Mouse (Mus musculus) spleen, adult 12 weeks (tissue): ENCODE results near the gene Hmox1.

Experiments used
- DNase-seq: peaks from one replicate; pipeline ENCODE4 v3.0.0; 2022; ENCODE audit warnings: low spot score

The Hmox1 gene

DNA sequence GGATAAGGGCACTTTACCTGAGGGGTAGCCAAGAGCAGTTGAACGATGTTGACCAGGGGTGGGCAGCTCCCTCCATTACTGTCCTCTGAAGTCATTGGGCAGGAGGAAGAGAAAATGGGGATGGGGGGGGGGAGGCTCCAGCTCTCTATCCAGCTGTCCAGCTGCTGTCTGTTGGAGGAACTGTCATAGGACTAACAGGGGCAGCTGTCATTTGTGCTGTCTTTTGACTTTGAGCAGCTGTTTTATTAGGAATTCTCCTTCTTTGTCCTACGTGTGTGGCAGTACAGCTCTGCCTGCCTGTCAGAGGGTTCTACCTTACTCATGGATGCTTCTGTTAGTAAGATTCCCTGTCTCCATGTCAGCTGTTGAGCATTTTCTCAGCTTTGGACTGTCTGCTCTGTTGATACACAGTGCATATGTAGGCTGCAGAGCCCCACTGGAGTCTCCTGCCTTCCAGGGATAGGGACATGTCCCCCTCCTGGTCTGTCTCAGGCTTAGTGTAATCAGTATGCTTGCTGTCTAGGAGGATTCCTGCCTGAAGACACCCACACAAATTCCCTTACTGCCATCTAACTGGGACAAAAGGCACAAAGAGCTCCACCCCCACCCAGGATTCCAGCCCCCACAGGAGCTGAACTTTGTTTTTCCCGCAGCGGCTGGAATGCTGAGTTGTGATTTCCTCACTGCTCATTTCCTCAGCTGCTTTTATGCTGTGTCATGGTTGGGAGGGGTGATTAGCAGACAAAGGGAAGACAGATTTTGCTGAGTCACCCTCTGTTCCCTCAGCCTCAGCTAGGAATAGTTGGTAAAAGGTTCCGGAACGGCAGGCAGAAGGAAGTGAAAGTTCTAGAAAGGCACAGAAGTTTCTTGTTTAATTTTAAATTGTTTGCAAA lies 4.2 kb upstream of the Hmox1 start:
- no peak for DNase-seq

DNA sequence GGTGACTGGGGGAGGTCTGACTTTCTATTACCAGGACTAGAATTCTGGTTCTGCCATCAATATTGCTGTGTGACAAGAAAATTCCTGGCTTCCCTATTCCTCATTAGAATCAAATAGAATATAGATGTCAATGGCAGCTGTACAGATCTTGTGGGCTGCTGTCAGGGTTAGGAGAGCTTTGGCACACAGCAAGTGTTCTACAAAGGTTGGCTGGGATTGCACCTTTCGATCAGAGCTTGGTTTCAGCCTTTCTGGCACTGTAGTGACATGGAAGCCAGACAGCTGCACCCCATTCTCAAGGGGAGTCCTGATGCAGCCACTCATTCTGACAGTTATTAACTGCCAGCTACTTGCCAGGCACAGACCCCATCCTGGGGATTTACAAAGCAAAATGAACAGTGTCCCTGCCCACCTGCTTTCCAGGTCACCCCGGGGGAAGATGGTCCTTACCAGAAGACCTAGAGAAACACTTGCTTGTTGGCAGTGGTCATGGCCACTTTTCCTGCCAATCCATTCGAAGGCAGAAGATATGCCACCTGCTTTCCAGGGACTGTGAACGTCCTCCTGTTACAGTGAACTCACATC lies 2.5 kb upstream of the Hmox1 start:
- DNase-seq, result no peak

DNA sequence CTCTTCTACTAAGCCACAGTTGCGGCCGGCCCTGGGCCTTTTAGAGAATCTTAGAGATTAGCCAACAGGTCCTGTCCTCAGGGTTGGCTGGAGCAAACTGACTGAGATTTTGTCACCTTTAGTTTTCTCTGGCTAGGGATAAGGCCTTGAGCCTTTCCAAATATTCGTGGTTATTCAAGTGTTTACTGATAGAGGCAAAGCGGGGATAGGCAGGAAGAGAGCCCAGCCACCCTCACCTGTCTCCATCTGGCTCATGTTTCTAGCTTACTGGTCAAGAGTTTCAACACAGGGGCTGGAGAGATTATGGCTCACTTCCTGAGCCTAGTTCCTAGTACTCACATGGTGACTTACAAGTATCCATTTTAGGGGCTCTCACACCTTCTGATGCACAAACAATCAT lies 9.5 kb downstream of the Hmox1 start:
- no peak for DNase-seq

DNA sequence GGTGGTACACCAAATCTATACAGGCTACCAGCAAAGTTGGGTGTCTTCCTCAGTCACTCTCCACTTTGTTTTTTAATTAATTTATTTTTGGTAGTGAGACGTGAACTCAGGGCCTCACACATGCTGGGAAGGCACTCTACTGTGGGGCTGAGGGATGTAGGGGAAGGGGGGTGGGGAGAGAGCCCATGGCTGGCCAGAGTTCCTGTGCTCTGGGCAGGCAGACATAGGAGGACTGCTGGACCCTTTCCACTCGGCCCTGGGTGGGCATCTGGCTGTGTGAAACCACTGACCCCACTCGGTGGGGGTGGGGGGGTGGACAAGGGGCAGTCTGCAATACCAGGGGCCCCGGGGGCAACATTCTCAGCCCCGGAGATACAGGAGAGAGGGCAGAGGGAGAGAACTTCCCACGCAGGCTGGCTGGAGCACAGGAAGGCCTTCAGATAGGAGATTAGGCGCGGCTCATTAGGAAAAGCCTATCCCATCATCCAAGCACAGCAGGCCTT lies 10.0 kb downstream of the Hmox1 start:
- no peak for DNase-seq

DNA sequence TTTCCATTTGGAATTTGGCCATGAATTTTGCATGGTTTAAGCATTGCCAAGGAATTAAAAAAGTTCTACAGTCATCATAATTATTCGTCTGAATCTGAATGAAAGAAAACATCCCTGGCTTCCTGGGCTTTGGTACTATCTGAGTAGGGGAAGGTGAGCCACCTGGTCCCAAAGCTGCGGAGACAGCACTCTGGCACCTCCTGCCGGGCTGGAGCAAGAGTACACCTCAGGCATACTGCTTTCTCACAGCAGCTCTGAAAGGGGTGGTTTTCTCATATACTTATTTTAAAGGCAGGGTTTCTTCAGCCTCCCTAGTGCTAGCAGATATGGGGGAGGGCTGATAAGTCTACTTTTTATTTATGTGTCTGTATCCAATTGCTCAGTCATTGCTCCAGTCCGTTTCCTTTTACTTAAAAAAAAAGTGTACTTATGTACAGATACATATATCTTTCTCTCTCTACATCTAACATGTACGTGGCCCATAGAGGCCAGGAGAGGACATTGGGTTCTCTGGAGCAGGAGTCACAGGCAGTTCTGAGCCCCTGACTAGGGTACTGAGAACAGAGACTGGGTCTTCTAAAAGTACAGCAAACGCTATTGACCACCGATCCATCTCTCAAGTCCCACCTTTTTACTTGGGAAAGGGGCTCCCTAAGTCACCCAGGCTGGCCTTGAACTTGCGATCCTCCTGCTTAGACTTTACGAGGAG lies 15.3 kb downstream of the Hmox1 start:
- DNase-seq, result peak; percentile 71

DNA sequence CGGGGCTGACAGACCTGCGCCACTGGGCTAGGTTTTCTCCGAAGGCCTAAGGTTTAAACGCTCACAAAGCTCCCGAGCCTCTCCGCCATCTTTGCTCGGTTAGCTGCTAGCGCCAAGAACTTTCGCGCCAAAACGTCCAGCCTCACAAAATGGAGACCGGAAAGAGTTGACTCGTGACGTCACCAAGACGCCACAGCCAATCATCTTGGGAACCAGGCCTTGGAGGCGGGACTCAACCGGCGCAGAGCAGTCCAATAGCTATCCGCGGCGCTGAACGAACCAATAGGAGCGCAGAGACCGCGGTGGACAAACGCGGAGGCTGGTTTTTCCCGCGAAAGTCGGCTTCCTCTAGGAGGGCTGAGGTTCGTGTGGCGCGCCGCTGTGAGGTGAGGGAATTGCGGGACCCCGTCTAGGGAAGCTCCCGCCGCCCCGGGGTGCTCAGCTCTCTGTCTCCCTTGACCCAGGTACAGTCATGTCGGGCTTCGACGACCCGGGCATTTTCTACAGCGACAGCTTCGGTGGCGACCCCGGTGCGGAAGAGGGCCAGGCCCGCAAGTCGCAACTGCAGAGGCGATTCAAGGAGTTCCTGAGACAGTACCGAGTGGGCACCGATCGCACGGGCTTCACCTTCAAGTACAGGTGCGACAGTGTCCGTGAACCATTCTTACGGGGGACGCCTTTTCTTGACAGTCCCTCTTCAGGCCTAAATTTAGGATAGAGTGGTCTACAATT lies 16.0 kb downstream of the Hmox1 start, which contains the start of gene Mcm5:
Mcm5 (plus strand) TSS at position 334 of the 732 bp plus-strand sequence.
- peak; percentile 98 for DNase-seq

DNA sequence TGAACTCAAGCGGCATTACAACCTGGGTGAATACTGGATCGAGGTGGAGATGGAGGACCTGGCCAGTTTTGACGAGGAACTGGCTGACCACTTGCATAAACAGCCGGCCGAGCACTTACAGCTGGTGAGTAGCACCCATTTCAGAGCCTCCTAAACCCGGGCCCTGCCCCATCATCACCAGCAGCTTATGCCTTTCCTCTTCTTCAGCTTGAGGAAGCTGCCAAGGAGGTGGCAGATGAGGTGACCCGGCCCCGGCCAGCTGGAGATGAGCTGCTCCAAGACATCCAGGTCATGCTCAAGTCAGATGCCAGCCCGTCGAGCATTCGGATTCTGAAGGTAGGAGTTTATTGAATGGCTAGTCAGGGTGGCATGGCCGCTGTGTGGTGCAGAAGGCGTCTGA lies 16.7 kb downstream of the Hmox1 start:
- DNase-seq, result peak; percentile 12

DNA sequence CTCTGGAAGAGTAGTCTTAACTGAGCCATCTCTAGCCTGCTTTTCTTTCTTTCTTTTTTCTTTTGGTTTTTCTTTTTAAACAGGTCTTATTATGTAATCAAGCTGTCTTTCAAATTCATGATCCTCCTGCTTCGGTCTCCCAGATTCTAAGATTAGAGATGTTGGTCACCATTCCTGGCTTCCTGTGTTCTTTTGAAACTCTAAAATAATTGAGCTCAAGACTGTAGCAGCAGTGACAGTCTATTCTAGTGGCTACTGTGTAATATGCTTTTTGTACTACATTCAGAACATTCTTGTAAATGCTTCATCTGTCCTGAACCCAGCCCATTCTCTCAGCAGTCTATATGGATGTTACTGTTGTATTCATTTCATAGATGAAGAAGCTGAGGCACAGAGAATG lies 25.1 kb downstream of the Hmox1 start:
- DNase-seq, result no peak

DNA sequence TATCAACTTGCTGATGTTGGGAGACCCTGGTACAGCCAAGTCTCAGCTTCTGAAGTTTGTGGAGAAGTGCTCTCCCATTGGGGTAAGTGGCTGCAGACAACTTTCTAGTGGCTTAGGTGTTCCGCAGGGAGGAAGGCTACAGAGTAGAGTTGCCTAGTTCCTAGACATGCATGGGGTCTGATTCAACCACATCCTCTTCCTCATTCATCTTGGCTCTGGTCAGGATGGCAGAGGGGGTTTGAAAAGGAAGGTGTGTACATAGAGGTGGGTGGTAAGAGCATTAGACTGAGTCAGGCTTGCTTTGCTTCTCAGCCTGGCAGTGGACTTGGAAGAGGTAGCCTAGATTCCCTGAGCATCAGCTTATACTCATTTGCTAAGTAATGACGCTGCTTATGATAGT lies 25.9 kb downstream of the Hmox1 start:
- no peak for DNase-seq

DNA sequence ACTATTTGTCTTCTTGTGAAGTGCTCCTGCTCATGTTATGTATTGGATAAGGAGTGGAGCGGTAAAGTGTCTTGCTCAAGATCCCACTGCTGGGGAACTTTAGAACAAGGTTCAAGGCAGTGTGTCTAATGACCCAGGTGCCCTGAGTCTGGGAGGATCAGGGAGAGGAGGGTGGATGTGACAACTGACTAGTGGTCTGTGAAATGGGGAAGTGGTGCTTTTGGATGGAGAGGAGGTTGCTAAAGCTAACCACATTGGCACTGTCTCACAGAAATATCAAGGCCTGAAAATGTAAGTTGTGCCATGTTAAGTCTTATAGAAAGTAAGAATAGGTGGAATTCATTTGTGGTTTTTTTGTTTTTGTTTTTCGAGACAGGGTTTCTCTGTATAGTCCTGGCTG lies 26.3 kb downstream of the Hmox1 start:
- DNase-seq, result no peak

DNA sequence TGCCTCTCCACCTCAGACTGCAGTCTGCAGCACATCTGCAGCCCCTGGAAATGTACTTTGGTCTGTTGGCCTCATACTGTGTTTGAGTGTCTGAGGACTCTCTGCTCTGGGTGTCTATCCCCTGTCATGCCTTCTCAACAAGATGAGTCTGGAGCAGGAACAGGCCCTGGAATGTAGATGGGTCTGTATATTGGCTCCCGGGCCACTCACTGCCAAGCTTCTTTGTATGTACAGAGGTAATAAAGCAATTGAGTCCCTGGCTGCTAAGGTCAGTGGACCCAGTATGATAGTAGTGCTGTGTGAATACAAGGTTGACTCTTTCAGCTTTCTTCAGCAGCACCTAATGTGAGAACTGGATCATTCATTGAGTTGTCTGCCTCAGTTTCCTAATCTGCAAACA lies 34.0 kb downstream of the Hmox1 start:
- no peak for DNase-seq

DNA sequence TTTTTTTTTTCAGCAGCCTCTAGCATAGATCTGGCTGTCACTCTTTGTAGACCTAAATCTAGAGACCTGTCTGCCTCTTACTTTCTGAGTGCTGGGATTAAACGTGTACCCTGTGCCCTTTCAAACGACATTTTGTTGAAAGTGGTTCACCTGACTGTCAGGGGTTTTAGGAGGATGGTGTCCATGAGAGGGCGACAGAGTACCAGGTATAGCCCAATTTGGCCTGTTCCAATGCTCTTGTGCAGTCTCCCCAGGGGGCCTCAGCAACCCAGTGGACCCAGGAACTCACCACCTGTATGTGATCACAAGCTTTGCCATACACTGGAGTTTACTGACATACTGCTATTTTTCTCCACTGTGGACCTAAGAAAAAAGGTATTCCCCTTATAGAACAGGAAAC lies 39.1 kb downstream of the Hmox1 start:
- DNase-seq, result no peak

DNA sequence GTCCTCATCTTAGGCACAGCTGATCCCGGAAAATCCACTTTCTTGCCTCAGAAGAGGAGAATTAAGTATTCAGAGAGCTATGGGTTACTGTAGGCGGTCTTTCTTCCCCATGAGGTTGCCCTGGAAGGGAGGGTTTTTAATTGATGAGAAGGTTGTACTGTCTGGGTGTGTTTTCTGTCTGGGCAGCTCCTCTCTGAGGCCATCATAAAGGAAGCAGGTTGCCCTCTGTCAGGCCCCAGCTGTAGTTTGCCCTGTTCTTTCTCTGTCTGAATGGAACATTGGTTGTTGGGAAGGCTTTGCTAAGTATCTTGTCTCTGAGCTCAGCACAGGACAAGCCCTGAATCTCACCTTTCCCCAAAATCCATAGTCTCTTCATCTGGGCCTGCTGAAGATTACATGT lies 40.0 kb downstream of the Hmox1 start:
- DNase-seq, result no peak

DNA sequence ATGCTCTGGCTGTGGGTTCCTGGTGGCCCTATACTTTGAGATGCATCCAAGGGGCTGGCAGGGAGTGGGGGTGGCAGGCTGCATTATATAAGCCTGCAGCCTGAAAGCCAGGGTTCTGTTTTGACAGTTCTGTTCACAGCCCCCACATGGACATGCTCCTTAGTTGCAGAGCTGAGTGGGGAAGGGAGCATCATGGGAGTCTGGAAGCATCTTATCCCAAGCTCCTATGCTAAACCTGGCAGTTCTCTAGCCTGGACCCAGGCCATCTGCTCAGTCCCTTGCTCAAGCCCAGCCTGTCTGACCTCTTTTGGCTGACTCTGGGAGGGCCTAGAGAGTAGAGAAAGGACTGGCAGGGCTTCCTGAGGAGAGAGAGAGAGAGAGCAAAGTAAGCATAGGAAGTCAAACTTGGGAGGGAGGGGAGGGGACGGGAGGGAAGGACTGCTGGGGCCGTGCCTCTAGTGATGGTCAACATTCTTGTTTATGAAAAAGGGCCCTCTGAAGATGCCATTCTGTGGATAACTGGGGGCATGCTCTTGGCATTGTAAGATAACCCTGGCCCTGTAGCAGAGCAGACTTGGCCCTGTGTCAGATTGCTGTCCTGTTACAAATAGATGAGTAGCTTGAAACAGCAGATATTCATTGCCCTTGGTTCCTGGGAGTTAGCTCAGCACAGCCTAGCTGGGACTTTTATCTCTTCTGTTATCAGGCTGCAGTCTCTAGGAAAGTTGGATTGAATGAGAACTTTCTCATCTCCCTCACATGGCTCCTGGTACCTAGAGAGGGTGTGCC lies 41.4 kb downstream of the Hmox1 start:
- DNase-seq, result no peak

DNA sequence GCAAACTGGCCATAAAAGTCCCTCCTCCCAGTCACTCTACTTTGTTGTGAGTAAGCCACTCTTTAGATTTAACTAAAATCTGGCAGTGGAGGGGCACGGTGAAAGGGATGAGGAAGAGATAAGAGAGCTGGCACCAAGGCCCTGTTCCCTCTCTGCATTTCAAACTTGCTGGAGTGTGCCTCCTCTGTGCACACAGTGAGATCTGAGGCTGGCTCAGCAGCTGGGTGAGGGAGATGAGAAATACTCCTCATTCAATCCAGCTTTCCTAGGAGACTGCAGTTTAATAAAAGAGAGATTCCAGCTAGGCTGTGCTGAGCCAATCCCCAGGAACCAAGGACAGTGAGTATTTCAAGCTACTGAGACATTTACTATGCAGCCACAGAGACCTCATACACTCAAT lies 42.3 kb downstream of the Hmox1 start:
- DNase-seq, result no peak

DNA sequence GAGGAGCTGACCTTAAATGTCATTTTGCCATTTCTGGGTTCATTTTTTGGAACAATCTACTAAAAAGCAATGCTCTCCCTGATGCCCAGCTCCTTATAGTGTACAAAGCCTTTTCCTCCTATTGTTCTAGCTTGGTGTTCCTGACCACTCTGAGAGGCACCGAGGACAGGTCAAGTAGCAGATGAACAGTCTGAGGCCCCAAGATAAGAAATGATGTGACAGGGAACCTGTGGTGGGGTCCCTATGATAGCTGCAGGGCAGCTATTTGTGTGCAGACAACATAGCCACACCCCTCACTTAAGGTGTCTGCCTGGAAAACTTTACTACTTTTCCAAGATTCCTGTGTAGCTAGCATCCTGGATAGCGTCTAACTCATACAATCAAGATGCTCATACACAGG lies 42.8 kb downstream of the Hmox1 start:
- no peak for DNase-seq

DNA sequence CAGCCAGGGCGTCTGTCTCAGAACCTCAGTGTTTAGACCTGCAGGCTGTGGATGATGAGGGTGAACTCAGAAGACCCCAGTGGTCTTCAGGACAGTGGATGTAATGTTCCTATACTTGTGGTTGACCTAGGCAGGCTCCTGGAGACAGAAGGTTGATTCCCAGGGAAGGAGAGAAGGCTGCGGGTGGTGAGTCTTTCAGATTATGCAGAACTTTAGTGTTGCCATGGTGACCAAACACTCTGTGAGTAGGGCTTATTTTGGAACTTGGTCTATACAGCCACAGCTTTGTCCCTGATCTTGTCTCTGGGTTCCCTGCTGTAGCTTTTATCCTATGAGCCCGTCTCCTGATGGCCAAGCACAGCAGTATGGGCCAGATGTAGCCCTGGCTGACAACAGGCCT lies 44.1 kb downstream of the Hmox1 start:
- DNase-seq, result no peak
